Mouse (Mus musculus): ENCODE measurements at regions not wholly inside any gene's neighbourhood (a gene's known extent, or its start where the extent isn't known, plus 50 kb on each side); places are given as distances from the start of the nearest gene placed in this dataset.

DNA sequence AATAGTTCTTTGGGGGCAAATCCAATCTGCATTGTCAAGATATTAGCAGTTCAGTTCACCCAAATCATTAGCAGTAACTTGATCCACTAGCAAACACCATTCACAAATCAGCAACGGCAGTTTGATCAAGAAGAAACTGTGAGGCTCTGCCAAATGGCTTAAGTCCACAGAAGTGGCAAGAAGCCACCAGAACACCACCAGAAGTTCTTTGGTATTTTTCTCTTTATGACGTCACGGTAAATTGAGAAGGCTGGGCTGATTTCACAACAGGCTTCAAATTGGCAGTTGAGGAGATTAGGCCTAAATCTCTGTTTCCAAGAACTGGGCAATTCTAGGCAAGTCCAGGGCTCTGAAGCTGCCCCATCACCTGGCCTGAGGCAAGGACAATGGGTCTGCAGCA, 98.6 kb upstream of the 4930535I16Rik start:
- H3K36me3 ChIP-seq (ENCODE audit: control insufficient read depth, insufficient read depth, low read length): no peaks in the 10 kb centered on the region
- no peaks in the 10 kb centered on the region for H3K4me1 ChIP-seq (ENCODE audit: control insufficient read depth, insufficient read depth, insufficient read length)
- TF ChIP-seq POLR2A (IDR thresholded peaks at IDR 0.05; ENCODE audit: low read depth, low read length) (no peak), CTCF (IDR thresholded peaks at IDR 0.05; ENCODE audit: extremely low read depth, insufficient read depth, insufficient read length, insufficient replicate concordance) (no peak)
- H3K27ac ChIP-seq (ENCODE audit: insufficient read depth, low read length): no peak overlapping the region
- H3K4me3 ChIP-seq (ENCODE audit: extremely low read depth, insufficient read depth, insufficient read length): no peak overlapping the region
- 82% methylated on average over 3 of the region's 3 CpGs for WGBS
- H3K27me3 ChIP-seq (ENCODE audit: control insufficient read depth, insufficient read depth, low read length): no peaks in the 10 kb centered on the region
- DNase-seq (ENCODE audit: low read depth in 1 of 2, low spot score in 2 of 2): no peak

DNA sequence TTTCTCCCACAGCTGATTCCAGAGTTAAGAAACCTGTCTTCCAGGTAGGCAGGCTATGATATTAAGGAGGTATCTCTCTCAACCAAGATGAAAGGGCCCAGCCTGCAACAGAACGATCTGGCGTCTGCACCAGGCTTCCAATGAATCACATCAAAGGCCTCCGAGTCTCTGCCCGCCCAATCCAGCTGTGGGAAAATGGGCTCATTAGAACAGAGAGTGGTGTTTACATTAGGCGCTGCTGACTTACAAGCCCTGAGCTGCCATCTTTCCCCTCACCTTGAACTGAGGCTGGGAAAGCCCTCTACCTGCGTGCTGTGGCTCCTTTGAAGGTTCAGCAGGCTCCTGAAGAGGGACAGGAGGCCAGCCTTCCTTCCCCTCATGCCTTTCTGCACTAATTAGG, 97.5 kb upstream of the 4930535I16Rik start:
- Histone ChIP-seq H3K4me1 (ENCODE audit: control insufficient read depth, insufficient read depth, insufficient read length) (no peaks in the 10 kb centered on the region), H3K27me3 (ENCODE audit: control insufficient read depth, insufficient read depth, low read length) (no peaks in the 10 kb centered on the region), H3K4me3 (ENCODE audit: extremely low read depth, insufficient read depth, insufficient read length) (no peak overlapping the region), H3K27ac (ENCODE audit: insufficient read depth, low read length) (no peak overlapping the region), H3K36me3 (ENCODE audit: control insufficient read depth, insufficient read depth, low read length) (no peaks in the 10 kb centered on the region)
- no peak for DNase-seq (ENCODE audit: low read depth in 1 of 2, low spot score in 2 of 2)
- 63% methylated on average over 6 of the region's 6 CpGs for WGBS
- TF ChIP-seq CTCF (IDR thresholded peaks at IDR 0.05; ENCODE audit: extremely low read depth, insufficient read depth, insufficient read length, insufficient replicate concordance) (no peak), POLR2A (IDR thresholded peaks at IDR 0.05; ENCODE audit: low read depth, low read length) (no peak)

DNA sequence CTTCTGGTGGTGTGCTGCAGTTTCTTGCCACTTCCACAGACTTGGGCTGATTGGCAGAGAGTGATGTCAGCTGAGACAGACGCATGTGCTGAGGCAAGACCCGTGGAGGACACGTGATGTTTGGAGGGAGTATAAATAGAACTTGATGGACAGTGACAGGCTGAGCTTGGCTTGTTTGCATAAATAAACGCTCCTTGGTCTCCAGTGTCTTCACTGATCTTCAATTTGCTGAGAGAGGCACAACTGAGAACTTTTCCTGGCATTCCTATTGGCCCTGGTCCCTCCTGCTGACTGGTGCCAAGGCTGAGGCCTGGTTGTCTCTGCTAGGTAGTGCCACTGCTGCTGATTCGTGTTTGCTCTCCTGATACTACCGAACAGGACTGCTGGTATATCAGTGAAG, 94.6 kb upstream of the 4930535I16Rik start:
- TF ChIP-seq CTCF (IDR thresholded peaks at IDR 0.05; ENCODE audit: extremely low read depth, insufficient read depth, insufficient read length, insufficient replicate concordance) (no peak), POLR2A (IDR thresholded peaks at IDR 0.05; ENCODE audit: low read depth, low read length) (no peak)
- H3K36me3 ChIP-seq (ENCODE audit: control insufficient read depth, insufficient read depth, low read length): no peaks in the 10 kb centered on the region
- 74% methylated on average over 6 of the region's 6 CpGs for WGBS
- H3K4me3 ChIP-seq (ENCODE audit: extremely low read depth, insufficient read depth, insufficient read length): no peak overlapping the region
- H3K4me1 ChIP-seq (ENCODE audit: control insufficient read depth, insufficient read depth, insufficient read length): no peaks in the 10 kb centered on the region
- DNase-seq (ENCODE audit: low read depth in 1 of 2, low spot score in 2 of 2): no peak
- H3K27ac ChIP-seq (ENCODE audit: insufficient read depth, low read length): no peak overlapping the region
- H3K27me3 ChIP-seq (ENCODE audit: control insufficient read depth, insufficient read depth, low read length): no peaks in the 10 kb centered on the region

DNA sequence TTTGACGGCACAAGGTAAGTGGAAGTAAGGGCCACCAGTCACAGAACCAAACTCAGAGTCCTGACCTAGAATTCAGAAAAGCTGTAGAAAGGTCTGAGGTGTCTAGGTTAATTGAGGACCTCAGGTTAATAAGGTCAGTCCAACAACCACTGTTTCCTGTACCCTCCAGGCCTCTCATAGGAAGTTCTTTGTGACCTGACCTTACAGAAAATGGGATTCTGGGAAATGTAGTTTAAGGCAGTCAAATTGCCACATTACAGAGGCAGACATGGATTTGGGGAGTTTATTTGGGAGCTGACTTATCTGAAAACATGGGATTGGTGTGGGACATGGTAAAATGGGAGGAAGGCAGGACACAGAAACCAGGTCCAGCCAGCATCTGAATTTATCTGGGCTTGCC, 90.9 kb upstream of the 4930535I16Rik start:
- Histone ChIP-seq H3K4me1 (ENCODE audit: control insufficient read depth, insufficient read depth, insufficient read length) (no peaks in the 10 kb centered on the region), H3K4me3 (ENCODE audit: extremely low read depth, insufficient read depth, insufficient read length) (no peak overlapping the region), H3K36me3 (ENCODE audit: control insufficient read depth, insufficient read depth, low read length) (no peaks in the 10 kb centered on the region), H3K27me3 (ENCODE audit: control insufficient read depth, insufficient read depth, low read length) (no peaks in the 10 kb centered on the region), H3K27ac (ENCODE audit: insufficient read depth, low read length) (no peak overlapping the region)
- DNase-seq (ENCODE audit: low read depth in 1 of 2, low spot score in 2 of 2): no peak
- TF ChIP-seq POLR2A (IDR thresholded peaks at IDR 0.05; ENCODE audit: low read depth, low read length) (no peak), CTCF (IDR thresholded peaks at IDR 0.05; ENCODE audit: extremely low read depth, insufficient read depth, insufficient read length, insufficient replicate concordance) (no peak)
- WGBS: 89% methylated on average over 1 of the region's 1 CpGs

DNA sequence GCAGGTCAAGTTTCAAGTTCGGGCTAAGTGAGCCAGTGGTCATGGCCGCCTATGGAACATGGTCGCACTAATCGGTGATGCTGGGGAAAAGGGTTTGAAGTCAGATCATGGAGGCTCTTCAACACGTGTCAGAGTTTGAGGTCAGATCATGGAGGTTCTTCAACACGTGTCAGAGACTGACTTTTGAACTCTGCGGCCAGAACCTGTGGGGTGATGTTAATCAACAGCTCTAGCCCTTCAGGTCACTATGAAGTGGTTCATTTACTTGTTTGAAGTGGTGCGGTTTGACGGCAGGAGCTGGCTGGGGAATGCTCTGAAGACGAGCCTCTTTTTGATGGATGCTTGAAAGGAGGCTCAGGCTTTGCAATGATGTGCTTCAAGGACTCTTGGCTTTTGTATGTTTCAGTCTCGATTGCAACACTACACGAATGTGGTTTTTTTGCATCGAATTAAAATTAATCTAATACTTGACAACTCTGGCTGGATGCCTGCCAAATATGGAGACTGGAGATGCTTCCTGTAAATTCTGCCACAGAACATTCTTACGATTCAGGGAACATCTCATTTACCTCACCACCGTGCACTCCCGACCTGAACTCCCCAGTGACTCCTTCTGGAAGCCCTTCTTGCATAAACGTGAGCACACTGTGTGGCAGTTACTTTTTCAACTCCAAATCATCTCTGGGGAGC, 87.9 kb upstream of the 4930535I16Rik start:
- Histone ChIP-seq H3K27me3 (ENCODE audit: control insufficient read depth, insufficient read depth, low read length) (no peaks in the 10 kb centered on the region), H3K4me1 (ENCODE audit: control insufficient read depth, insufficient read depth, insufficient read length) (no peaks in the 10 kb centered on the region), H3K4me3 (ENCODE audit: extremely low read depth, insufficient read depth, insufficient read length) (no peak overlapping the region), H3K27ac (ENCODE audit: insufficient read depth, low read length) (no peak overlapping the region), H3K36me3 (ENCODE audit: control insufficient read depth, insufficient read depth, low read length) (no peaks in the 10 kb centered on the region)
- DNase-seq (ENCODE audit: low read depth in 1 of 2, low spot score in 2 of 2): no peak
- WGBS: 74% methylated on average over 17 of the region's 17 CpGs
- TF ChIP-seq POLR2A (IDR thresholded peaks at IDR 0.05; ENCODE audit: low read depth, low read length) (no peak), CTCF (IDR thresholded peaks at IDR 0.05; ENCODE audit: extremely low read depth, insufficient read depth, insufficient read length, insufficient replicate concordance) (no peak)

DNA sequence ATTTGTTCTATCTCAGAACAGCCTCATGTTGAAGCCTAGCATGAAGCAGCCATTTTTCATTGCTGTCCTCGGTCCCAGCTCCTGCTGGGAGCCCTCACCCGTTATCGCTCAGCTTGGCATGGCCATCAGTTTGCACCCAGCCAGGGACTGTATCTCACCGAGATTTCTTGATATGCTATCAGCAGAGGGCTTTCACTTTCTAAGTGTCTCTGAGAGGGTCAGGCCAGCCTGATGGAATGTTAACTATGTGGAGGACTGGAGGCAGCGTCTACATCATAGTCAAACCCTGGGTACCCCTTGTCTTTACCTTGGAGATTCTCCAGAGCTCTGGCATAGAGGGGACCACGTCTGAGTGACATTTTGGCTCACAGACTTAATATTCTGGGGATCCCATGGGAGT, 84.9 kb upstream of the 4930535I16Rik start:
- H3K36me3 ChIP-seq (ENCODE audit: control insufficient read depth, insufficient read depth, low read length): no peaks in the 10 kb centered on the region
- H3K27me3 ChIP-seq (ENCODE audit: control insufficient read depth, insufficient read depth, low read length): no peaks in the 10 kb centered on the region
- no peak overlapping the region for H3K27ac ChIP-seq (ENCODE audit: insufficient read depth, low read length)
- H3K4me1 ChIP-seq (ENCODE audit: control insufficient read depth, insufficient read depth, insufficient read length): no peaks in the 10 kb centered on the region
- DNase-seq (ENCODE audit: low read depth in 1 of 2, low spot score in 2 of 2): no peak
- 79% methylated on average over 6 of the region's 6 CpGs for WGBS
- no peak for TF ChIP-seq POLR2A (IDR thresholded peaks at IDR 0.05; ENCODE audit: low read depth, low read length)
- H3K4me3 ChIP-seq (ENCODE audit: extremely low read depth, insufficient read depth, insufficient read length): no peak overlapping the region

DNA sequence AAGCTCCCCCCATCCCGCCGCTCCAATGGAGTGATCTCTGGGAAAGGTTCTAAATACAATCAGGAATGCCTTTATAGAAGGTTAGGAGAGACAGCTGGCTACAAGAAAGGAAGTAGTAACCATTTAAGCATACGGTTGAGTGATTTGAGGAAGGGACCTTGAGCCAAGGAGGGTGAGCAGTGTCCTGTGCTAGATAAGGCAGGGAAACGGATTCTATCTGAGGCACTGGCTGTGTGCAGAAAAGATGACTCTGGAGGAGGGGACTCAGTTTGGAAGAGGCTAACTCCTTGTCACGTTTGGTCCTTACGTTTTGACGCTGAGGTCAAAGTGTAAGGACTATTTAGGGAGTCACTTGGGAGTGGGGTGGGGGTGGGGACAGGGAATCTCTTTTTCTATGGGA, 84.3 kb upstream of the 4930535I16Rik start:
- WGBS: 75% methylated on average over 7 of the region's 7 CpGs
- DNase-seq (ENCODE audit: low read depth in 1 of 2, low spot score in 2 of 2): no peak
- no peak for TF ChIP-seq POLR2A (IDR thresholded peaks at IDR 0.05; ENCODE audit: low read depth, low read length)
- TF ChIP-seq CTCF (IDR thresholded peaks at IDR 0.05; ENCODE audit: extremely low read depth, insufficient read depth, insufficient read length, insufficient replicate concordance): no peak
- no peaks in the 10 kb centered on the region for H3K27me3 ChIP-seq (ENCODE audit: control insufficient read depth, insufficient read depth, low read length)
- no peak overlapping the region for H3K27ac ChIP-seq (ENCODE audit: insufficient read depth, low read length)
- H3K4me3 ChIP-seq (ENCODE audit: extremely low read depth, insufficient read depth, insufficient read length): no peak overlapping the region
- H3K4me1 ChIP-seq (ENCODE audit: control insufficient read depth, insufficient read depth, insufficient read length): no peaks in the 10 kb centered on the region
- H3K36me3 ChIP-seq (ENCODE audit: control insufficient read depth, insufficient read depth, low read length): no peaks in the 10 kb centered on the region

All from spleen, adult 2 months (tissue).